Mouse (Mus musculus): ENCODE measurements around the gene Mgat5.

DNA sequence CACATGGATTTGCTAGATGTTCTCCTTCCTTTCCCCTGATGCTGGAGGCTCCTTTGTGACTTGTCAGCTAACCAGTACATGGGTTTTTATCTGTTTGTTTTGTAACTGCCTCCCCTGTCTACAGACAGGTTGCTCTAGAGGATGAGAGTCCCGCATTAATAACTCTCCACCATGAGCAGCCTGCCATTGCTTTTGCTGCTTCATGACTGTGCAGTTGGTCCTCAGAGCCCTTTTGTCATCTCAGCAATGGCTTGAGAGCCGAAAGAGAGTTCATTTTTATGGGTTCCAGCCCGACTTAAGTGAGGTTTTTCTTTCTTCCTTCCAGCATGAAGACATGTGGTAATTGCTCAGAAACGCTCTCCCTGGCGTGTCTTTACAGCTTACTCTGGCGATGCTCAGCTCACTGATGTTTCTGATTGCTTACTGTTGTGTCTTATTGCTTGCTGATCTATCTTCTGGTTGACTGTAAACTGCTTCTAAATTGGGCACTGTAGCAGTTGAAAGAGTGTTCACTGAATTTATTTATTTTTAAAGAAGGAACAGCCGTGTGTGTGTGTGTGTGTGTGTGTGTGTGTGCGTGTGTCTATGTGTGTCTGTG, 120.9 kb downstream of the Mgat5 start:
- TF ChIP-seq CTCF (IDR thresholded peaks at IDR 0.05; ENCODE audit: extremely low read depth, insufficient read depth, insufficient read length, insufficient replicate concordance) (no peak), POLR2A (IDR thresholded peaks at IDR 0.05; ENCODE audit: low read depth, low read length) (no peak)

All from spleen, adult 2 months (tissue).